Mouse (Mus musculus) heart, embryonic 14.5 days (tissue): ENCODE results near the gene Lsm10. TPM values are rescaled to one million over a fixed set of nuclear protein-coding genes. Genes with fewer than 3 reads are reported as not detected.

ENCODE experiments used
- ATAC-seq: fragments of 200-750 bp; cut with Nextera tagmentation; 2 replicates; pipeline ENCODE4 v1.8.0; 2017; ENCODE audit warnings: low read depth, moderate TSS enrichment; ENCODE audit not compliant: insufficient number of reproducible peaks, insufficient read depth, low FRiP score
- H3K27ac ChIP-seq, 2 experiments: fragments of 200-500 bp in 1 of 2; fragments of 300-500 bp in 1 of 2; sonication (generic) in 1 of 2; replicated peaks in 1 of 2; 2 replicates each; pipeline ENCODE4 v1.5.1; 2012 to 2014; ENCODE audit warnings: low read depth in 2 of 2, low read length in 2 of 2, control low read depth in 1 of 2, mild to moderate bottlenecking in 1 of 2, mixed read lengths in 1 of 2; ENCODE audit not compliant: control insufficient read depth in 1 of 2, insufficient read depth in 1 of 2
- H3K27me3 ChIP-seq: fragments of 300-500 bp; sonication (generic); 2 replicates; pipeline ENCODE4 v1.6.1; 2014; ENCODE audit warnings: mild to moderate bottlenecking, low read length, control low read depth; ENCODE audit not compliant: control insufficient read depth, insufficient read depth
- H3K36me3 ChIP-seq: fragments of 300-500 bp; sonication (generic); 2 replicates; pipeline ENCODE4 v1.6.1; 2014; ENCODE audit warnings: mild to moderate bottlenecking, control low read depth, low read length, mixed read lengths; ENCODE audit not compliant: control insufficient read depth, insufficient read depth
- H3K4me1 ChIP-seq, 2 experiments: fragments of 200-500 bp in 1 of 2; fragments of 300-500 bp in 1 of 2; sonication (generic) in 1 of 2; 2 replicates each; pipeline ENCODE4 v1.6.1; 2012 to 2014; ENCODE audit warnings: low read length in 2 of 2, control low read depth in 1 of 2, mixed read lengths in 1 of 2; ENCODE audit not compliant: control insufficient read depth in 2 of 2, insufficient read depth in 2 of 2
- H3K4me2 ChIP-seq: fragments of 300-500 bp; sonication (generic); 2 replicates; pipeline ENCODE4 v1.6.1; 2014; ENCODE audit warnings: mild to moderate bottlenecking, low read length
- H3K4me3 ChIP-seq, 2 experiments: fragments of 200-500 bp in 1 of 2; fragments of 300-500 bp in 1 of 2; sonication (generic) in 1 of 2; 2 replicates each; pipeline ENCODE4 v1.5.1; 2012 to 2014; ENCODE audit warnings: low read length in 2 of 2, mild to moderate bottlenecking in 2 of 2, control low read depth in 1 of 2, low read depth in 1 of 2, moderate library complexity in 1 of 2; ENCODE audit not compliant: control insufficient read depth in 1 of 2, insufficient read depth in 1 of 2
- H3K9ac ChIP-seq: fragments of 300-500 bp; sonication (generic); 2 replicates; pipeline ENCODE4 v1.6.1; 2014; ENCODE audit warnings: mild to moderate bottlenecking, low read length
- H3K9me3 ChIP-seq: fragments of 300-500 bp; sonication (generic); 2 replicates; pipeline ENCODE4 v1.6.1; 2016; ENCODE audit warnings: low read length, control low read depth; ENCODE audit not compliant: control insufficient read depth
- WGBS: fragments of 180-500 bp; shearing (Covaris S2); extraction: QIAGEN DNeasy Blood & Tissue Kit; methylation state at CpG from one replicate; pipeline ENCODE4 v1.1.7; 2014; 5-methylcytosine and 5-hydroxymethylcytosine counted together
- polyA plus RNA-seq: library from polyadenylated mRNA; unstranded; fragments of >200 nt; fragmentation: Nextera tagmentation; extraction: Ambion mirVana; gene quantifications from 2 replicates; pipeline ENCODE4 v1.2.1, GENCODE M21; 2014

Gene Lsm10
- polyA plus RNA-seq: 45.4 and 49.1 TPM in 2 replicates

DNA sequence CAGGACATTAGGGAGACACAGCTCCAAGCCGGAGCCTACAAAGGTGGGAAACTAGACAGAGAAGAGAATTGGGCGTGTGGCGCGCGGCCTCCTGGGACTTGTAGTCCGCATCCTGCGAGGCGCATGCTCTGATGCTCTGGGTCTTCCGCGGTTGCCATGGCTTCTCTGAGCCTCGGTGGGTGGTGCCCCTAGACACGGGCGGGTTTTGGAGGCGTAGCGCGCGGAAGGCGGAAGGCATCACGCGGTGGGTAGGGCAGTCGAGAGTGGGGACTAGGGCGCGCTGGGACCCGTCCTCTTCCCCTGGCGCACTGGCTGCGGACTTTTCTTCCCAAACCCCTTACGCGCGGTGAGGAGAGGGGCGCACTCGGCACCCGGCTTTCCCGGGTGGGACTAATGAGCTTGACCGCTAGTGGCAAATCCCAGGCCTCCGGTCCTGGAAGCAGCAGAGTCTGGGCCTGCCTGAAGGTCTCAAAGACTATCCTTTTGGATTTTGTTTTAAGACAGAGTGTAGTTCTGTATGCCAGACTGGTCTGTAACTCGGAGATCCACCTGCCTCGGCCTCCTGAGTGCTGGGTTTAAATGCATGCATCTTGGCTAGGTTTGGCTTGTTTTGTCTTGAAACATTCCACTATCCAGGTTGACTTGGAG is at the start of gene Lsm10:
Gene Lsm10, plus strand, starts transcription at position 160 of the 648 bp plus-strand sequence.
- peaks cover 17% of the 10 kb centered on the region for H3K36me3 ChIP-seq
- H3K4me3 ChIP-seq: peak within 1 kb of the TSS; percentile 71 to 88
- peak within 1 kb of the TSS; percentile 87 for H3K9ac ChIP-seq
- H3K4me1 ChIP-seq: peaks cover 11 to 27% of the 10 kb centered on the region in 2 experiments
- H3K27me3 ChIP-seq: no peaks in the 10 kb centered on the region
- peak; percentile 95 for ATAC-seq
- peak within 1 kb of the TSS; percentile 74 to 80 for H3K27ac ChIP-seq
- peak within 1 kb of the TSS; percentile 79 for H3K4me2 ChIP-seq
- 3% methylated on average over 37 of the region's 37 CpGs for WGBS
- no peaks in the 10 kb centered on the region for H3K9me3 ChIP-seq

DNA sequence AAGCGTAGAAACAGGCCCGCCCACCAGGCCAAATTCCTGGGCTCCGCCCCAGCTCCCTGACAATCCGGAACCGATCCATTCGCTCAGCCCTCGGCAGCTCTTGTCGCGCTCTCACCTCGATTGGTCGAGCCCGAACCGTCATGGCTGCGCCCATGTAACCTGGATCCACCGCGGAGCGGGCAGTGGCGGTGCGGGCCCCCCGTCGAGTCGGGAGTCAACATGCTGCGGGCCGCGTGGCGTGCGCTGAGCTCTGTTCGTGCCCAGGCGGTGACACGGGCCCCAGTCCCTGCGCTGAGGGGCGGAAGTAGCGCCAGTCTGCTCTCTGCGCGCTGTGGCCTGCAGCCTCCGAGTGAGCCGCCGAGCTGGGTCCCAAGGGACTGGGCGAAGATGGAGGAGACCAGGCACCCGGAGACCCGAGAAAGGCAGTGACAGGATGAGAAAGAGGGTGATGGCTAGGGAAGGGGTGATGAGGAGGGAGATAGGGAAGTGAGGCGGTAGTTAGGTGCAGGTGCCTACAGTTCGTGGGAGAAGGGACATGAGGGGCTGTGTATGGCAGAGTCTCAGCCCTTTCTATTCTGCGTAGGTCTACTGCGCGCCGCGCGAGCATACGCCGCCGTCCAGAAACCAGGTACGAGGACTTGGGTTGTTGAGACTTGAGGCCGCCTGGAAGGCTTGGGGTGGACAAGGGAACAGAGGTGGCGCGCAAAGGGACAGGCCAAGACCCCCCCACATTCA is 49.4 kb upstream of the Lsm10 start, which contains the start of gene Mrps15:
Gene Mrps15, plus strand, starts transcription at position 75 of the 735 bp plus-strand sequence.
- Histone ChIP-seq H3K27ac (peak within 1 kb of the TSS; percentile 63 to 81), H3K4me3 (peak within 1 kb of the TSS; percentile 73 to 95), H3K4me1 (peaks cover 5 to 9% of the 10 kb centered on the region in 2 experiments), H3K4me2 (peak within 1 kb of the TSS; percentile 83), H3K9me3 (no peaks in the 10 kb centered on the region), H3K27me3 (no peaks in the 10 kb centered on the region), H3K36me3 (peaks cover 26% of the 10 kb centered on the region), H3K9ac (peak within 1 kb of the TSS; percentile 88)
- WGBS: under 1% methylated on average over 56 of the region's 56 CpGs
- ATAC-seq: peak; percentile 86

DNA sequence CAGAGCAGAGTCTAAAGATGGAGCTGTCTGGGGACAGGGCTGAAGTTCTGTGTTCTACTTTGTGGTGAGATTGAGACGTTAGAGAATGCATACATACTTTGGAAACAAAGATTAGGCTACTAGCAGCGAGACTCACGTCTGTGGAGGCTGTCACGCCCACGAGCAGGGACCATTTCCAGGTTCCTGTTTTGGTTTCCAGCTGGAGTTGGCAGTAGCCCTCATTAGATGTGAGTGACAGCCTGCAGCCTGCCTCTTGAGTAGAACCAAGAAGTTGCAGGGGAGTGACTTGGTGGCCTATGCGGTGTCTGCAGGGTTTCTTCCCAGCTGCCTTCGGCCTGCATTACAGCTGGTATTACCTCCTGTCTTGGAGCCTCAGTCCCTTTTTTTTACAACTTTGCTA is 44.8 kb upstream of the Lsm10 start:
- Histone ChIP-seq H3K36me3 (peaks cover 66% of the 10 kb centered on the region), H3K4me1 (peaks cover 5 to 9% of the 10 kb centered on the region in 2 experiments), H3K27ac (no peak overlapping the region), H3K9me3 (no peaks in the 10 kb centered on the region), H3K9ac (no peak overlapping the region), H3K27me3 (no peaks in the 10 kb centered on the region), H3K4me3 (no peak overlapping the region), H3K4me2 (no peak overlapping the region)
- 73% methylated on average over 7 of the region's 7 CpGs for WGBS
- ATAC-seq: no peak

DNA sequence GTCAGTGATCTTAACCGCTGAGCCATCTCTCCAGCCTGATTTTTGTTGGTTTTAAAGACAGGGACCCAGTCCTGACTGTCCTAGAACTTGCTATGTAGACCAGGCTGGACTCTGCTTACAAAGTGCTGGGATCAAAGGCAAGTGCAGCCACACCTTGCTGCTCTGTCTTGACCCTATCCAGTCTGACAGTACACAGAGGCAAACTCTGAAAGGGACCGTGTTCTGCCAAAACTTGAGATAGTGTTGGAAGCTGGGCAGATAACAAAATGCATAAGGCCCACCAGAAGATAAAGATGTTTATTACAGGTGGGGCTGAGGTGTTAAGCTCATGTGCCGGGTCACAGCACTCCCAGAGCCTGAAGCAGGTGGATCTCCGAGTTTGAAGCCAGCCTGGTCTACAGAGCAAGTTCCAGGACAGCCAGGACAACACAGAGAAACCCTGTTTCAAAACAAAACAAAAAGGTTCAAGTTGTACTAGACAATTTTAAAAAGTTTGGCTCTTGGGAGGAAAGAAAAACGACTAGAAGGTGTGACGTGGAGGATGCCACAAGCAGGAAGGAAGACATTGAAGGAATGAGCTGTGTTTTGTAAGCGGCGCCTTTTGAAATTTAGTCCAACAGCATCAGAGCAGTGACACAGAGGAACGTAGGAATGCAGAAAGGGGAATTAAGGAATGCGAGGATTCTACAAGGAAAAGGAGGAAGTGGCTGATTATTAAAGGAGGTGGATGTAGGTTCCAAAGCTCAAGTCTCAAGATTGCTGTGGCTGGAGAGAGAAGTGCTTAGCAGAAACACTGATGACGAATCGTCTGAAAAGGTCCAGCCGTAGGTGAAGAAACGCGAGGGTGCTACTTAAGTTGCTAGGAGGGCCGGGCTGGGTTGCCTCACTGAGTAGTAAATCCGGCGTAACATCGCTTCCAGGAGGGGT is 39.0 kb upstream of the Lsm10 start:
- Histone ChIP-seq H3K4me1 (peaks cover 3 to 11% of the 10 kb centered on the region in 2 experiments; a peak in 2 of 4 replicates), H3K4me3 (peak overlapping the region; percentile 72 to 88), H3K9me3 (no peaks in the 10 kb centered on the region), H3K27me3 (no peaks in the 10 kb centered on the region), H3K4me2 (peak overlapping the region; percentile 84), H3K36me3 (peaks cover 35% of the 10 kb centered on the region), H3K9ac (peak overlapping the region; percentile 75), H3K27ac (peak overlapping the region in 1 of 2 experiments; percentile 24; a peak in 1 of 4 replicates)
- WGBS: 10% methylated on average over 19 of the region's 19 CpGs
- ATAC-seq: no peak

DNA sequence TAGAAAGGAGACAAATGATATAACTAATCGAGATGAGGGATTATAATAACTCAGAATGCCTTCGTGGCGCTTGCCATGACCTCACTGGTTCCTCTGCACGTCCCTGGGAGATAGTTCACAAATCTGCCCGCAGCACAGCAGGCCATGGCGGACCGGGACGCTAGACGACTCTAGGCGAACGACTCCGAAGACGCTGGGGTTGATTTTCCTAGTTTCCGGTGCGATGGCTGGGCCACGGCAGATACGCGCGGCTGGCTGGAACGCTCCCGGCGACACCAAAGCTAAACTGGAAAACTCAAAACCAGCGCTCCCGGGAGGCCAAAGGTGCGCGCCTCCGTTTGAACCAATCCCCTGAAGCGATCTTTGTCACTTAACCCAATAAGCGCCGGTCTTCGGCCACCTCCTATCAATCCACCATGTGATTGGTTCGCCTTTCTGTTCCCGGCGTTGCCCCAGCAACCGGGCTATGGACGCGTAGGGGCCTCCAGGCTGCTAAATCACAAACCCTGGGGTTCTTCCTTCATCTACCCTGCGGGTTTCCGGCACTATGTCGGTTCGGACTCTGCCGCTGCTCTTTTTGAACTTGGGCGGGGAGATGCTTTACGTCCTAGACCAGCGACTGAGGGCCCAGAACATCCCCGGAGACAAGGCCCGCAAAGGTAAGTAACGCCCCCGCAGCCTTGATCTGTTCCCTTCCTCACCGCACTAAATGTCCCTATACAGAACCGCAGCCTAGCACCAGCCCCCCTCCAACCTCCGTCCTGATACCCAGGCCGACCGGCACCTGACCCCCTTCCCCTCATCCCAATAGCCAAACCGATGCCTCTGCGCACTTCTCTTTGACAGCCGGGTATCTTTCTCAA is 38.1 kb upstream of the Lsm10 start, which contains the start of gene Oscp1:
Gene Oscp1, plus strand, starts transcription at position 432 of the 863 bp plus-strand sequence.
- ATAC-seq: peak; percentile 89
- Histone ChIP-seq H3K4me1 (peaks cover 3 to 11% of the 10 kb centered on the region in 2 experiments; a peak in 2 of 4 replicates), H3K27me3 (no peaks in the 10 kb centered on the region), H3K4me2 (peak within 1 kb of the TSS; percentile 84), H3K9me3 (no peaks in the 10 kb centered on the region), H3K9ac (peak within 1 kb of the TSS; percentile 75), H3K4me3 (peak within 1 kb of the TSS; percentile 72 to 88), H3K27ac (peak within 1 kb of the TSS; percentile 18 to 24; a peak in 2 of 4 replicates), H3K36me3 (peaks cover 29% of the 10 kb centered on the region)
- under 1% methylated on average over 57 of the region's 57 CpGs for WGBS

DNA sequence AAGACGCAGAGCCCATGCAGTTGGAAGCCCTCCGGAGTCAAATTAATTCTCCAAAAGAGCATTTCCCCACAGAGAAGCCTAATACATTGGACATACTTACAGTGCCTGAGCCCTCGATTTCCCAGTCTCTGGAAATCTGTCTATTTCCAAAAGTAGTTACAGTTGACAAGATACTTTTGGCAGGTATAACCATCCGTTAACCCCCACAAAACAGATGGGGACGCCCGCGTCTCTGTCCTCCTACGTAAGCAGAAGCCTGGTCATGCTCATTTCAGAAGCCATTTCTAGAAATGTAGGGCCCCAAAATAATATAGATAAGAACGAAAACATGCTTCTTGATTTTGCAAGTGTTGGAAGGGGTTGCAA is 37.4 kb upstream of the Lsm10 start:
- ATAC-seq: no peak
- Histone ChIP-seq H3K4me3 (peak overlapping the region; percentile 72 to 88), H3K27me3 (no peaks in the 10 kb centered on the region), H3K9ac (peak overlapping the region; percentile 75), H3K4me1 (peaks cover 3 to 11% of the 10 kb centered on the region in 2 experiments; a peak in 2 of 4 replicates), H3K4me2 (peak overlapping the region; percentile 84), H3K27ac (no peak overlapping the region), H3K36me3 (peaks cover 23% of the 10 kb centered on the region), H3K9me3 (no peaks in the 10 kb centered on the region)
- 44% methylated on average over 9 of the region's 9 CpGs for WGBS
